Mouse (Mus musculus): Measurements from ENCODE around the gene Ttc9c. TPM values are rescaled to one million over a fixed set of nuclear protein-coding genes. Genes with fewer than 3 reads are reported as not detected.

Gene Ttc9c
- polyA plus RNA-seq, 1 experiment from 2014 or later: 71.7 TPM

DNA sequence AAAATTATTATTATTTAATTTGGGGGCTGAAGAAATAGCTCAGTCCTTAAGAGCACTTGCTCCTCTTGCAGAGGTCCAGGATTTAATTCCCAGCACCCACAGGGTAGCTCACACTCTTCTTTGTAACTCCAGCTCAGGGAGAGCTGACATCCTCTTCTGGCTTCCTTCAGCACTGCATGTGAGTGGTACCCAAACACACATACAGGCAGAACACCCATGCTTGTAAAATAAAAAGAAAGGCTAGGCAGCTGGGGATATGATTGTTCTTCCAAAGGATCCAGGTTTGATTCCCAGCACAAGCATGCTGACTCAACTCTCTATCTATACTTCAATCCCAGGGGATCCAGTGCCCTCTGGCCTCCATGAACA is 20.2 kb downstream of the Ttc9c start:
- peaks cover 15% of the 10 kb centered on the region for H3K4me1 ChIP-seq
- no peaks in the 10 kb centered on the region for H3K27me3 ChIP-seq
- H3K9ac ChIP-seq: no peak overlapping the region
- H3K4me2 ChIP-seq (replicated peaks): peak overlapping the region; percentile 90; the same call in 1 of the 2 replicates
- no peak overlapping the region for H3K27ac ChIP-seq
- no peak overlapping the region; the same call in 1 of the 2 replicates for H3K4me3 ChIP-seq
- peaks cover 22% of the 10 kb centered on the region for H3K36me3 ChIP-seq
- no peak for ATAC-seq (ENCODE audit: insufficient number of reproducible peaks, insufficient read depth, low FRiP score, low TSS enrichment)
- H3K9me3 ChIP-seq: no peaks in the 10 kb centered on the region

DNA sequence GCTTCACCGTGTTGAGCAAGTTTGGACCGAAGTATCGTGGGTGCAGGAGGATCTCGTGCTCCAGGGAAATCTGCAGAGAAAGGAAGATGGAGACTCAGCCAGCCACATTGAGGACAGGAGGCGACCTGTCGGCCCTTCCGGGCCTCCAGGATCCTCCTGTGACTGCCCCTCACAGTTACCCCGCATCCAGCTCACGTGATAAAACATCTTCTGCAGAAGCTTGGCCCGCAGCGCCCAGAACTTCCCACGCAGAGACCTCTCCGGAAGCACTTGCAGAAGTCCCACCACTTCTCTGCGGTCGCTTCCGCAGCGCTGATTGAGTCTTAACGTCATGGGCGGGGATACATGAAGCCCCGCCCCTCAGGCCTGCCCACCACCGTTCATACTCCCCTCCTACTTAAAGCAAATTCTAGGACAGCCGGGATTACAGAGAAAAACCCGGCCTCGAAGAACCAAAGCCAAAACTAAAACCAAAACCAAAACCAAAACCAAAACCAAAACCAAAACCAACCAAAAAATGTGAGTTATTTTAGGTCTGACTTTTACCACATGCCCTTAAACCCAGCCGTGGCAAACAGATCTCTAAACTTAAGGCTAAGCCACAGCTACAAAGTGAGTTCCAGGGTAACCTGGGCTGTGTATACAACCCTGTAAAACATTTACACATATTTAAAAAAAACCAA is 20.7 kb downstream of the Ttc9c start, which contains the start of gene Polr2g:
Gene Polr2g, minus strand, starts transcription at position 314 of the 683 bp plus-strand sequence.
- peak within 1 kb of the TSS; percentile 85 for H3K9ac ChIP-seq
- 2% methylated on average over 25 of the region's 25 CpGs for WGBS
- H3K9me3 ChIP-seq: 0 out of 2 replicates have a peak, but pooled peaks cover under 1% of the 10 kb centered on the region
- peak; percentile 53 for ATAC-seq (ENCODE audit: insufficient number of reproducible peaks, insufficient read depth, low FRiP score, low TSS enrichment)
- H3K4me2 ChIP-seq (replicated peaks): peak within 1 kb of the TSS; percentile 90
- H3K36me3 ChIP-seq: peaks cover 24% of the 10 kb centered on the region
- peaks cover 15% of the 10 kb centered on the region for H3K4me1 ChIP-seq
- H3K4me3 ChIP-seq: peak within 1 kb of the TSS; percentile 90
- H3K27ac ChIP-seq: peak within 1 kb of the TSS; percentile 73
- no peaks in the 10 kb centered on the region for H3K27me3 ChIP-seq

DNA sequence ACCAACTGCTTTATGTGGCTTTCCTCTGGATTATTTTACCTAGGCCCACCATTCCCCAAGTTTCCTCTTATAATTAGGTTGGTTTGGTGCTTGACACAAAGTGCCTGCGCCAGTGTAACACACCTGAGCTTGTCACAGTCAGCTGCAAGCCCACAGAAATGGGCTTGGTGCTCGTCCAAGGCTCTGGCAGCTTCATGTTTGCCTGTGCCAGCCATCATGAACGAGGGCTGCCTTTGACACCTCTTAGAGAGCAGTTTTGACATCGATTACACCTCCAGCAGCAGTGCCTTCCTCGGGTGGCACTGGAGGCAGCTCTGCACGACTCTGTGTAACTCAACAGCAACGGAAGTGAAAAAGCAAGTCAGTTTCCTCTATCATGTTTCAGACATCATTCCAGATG is 29.0 kb downstream of the Ttc9c start:
- Histone ChIP-seq H3K9ac (no peak overlapping the region), H3K27ac (no peak overlapping the region), H3K27me3 (no peaks in the 10 kb centered on the region), H3K4me3 (no peak overlapping the region), H3K4me2 (replicated peaks) (no peak overlapping the region), H3K36me3 (peaks cover 31% of the 10 kb centered on the region), H3K4me1 (peaks cover 5% of the 10 kb centered on the region; the same call in 1 of the 2 replicates), H3K9me3 (peaks cover 5% of the 10 kb centered on the region; the same call in 1 of the 2 replicates)
- 81% methylated on average over 7 of the region's 7 CpGs for WGBS
- no peak for ATAC-seq (ENCODE audit: insufficient number of reproducible peaks, insufficient read depth, low FRiP score, low TSS enrichment)

DNA sequence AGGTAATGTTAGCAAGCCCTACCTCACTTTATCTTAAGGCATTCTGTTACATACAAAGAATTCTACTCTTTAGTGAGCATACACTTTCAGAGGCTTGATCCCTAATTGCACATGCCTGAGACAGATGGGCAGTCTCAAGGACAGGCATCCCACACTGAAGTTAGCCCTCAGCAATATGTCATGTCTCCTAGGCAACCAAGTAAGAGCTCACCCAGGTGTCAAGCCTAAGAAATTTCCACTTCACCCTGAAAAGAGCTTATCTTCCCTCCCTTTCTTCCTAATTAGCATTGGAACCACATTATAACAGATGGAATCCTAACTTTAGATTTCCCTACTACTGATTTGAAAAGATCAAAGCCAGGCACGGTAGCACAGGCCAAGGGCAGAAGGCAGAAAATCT is 30.0 kb downstream of the Ttc9c start:
- no peak overlapping the region for H3K27ac ChIP-seq
- H3K4me1 ChIP-seq: peaks cover 6% of the 10 kb centered on the region; the same call in 1 of the 2 replicates
- peaks cover 23% of the 10 kb centered on the region for H3K36me3 ChIP-seq
- H3K27me3 ChIP-seq: no peaks in the 10 kb centered on the region
- H3K4me3 ChIP-seq: no peak overlapping the region
- peaks cover 5% of the 10 kb centered on the region; the same call in 1 of the 2 replicates for H3K9me3 ChIP-seq
- ATAC-seq (ENCODE audit: insufficient number of reproducible peaks, insufficient read depth, low FRiP score, low TSS enrichment): no peak
- H3K4me2 ChIP-seq (replicated peaks): no peak overlapping the region
- 49% methylated on average over 1 of the region's 1 CpGs for WGBS
- H3K9ac ChIP-seq: no peak overlapping the region

DNA sequence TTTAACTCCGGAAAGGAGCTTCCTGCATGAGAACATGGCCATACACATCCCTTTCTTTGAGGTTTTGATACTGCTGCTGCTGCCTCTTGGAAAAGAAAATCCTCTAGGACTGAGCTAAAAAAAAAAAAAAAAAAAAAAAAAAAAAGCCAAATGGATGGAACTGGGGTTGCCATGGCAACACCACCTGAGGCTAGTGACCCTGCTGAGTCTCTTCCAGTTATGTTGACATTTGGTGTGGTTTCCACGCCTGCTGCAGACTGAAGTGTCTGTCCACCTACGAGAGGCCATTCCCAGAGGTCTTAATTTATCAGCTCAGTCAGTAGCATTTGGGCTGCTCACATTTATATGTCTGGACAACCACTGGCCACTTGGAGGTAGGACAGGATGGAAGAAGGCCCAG is 30.6 kb downstream of the Ttc9c start:
- no peak overlapping the region for H3K4me3 ChIP-seq
- whole genome bisulfite sequencing: 26% methylated on average over 3 of the region's 3 CpGs
- H3K4me2 ChIP-seq (replicated peaks): no peak overlapping the region
- peaks cover 5% of the 10 kb centered on the region; the same call in 1 of the 2 replicates for H3K9me3 ChIP-seq
- H3K36me3 ChIP-seq: peaks cover 18% of the 10 kb centered on the region
- H3K9ac ChIP-seq: no peak overlapping the region
- H3K4me1 ChIP-seq: peaks cover 6% of the 10 kb centered on the region; the same call in 1 of the 2 replicates
- no peak for ATAC-seq (ENCODE audit: insufficient number of reproducible peaks, insufficient read depth, low FRiP score, low TSS enrichment)
- no peaks in the 10 kb centered on the region for H3K27me3 ChIP-seq
- no peak overlapping the region for H3K27ac ChIP-seq

DNA sequence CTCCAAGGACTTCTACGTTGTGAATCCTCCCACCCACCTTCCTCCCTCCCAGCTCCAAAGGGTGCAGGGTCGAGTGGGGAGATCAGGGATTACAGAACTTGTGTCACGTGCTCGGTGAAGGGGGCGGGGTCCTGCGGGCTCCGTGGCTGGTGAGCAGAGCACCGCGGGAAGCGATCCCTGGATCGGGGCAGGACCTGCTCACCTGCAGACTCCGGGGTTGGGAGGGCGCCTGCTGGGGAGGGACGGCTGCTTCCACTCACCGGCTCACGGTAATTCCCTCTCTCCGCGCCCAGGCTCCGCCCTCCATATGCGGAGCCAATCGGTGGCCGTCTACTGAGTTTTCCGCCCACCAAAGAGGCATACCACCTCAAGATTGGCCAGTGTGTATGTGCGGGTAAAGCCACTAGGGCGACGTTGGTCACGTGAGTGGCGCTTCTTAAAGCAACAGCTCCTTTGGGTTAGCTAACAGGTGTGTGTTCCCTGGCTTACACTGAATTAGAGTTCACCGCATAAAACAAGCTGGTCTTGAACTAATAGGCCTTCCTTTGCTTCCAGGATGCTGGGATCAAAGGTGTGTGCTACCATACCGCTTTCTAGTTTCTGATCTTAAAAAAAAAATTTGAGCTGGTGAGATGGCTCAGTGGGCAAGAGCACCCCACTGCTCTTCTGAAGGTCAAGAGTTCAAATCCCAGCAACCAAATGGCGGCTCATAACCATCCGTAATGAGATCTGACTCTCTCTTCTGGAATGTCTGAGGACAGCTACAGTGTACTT is 32.9 kb downstream of the Ttc9c start, which contains the start of gene Taf6l:
Gene Taf6l, minus strand, starts transcription at position 410 of the 774 bp plus-strand sequence.
- peak within 1 kb of the TSS; percentile 69 for H3K4me3 ChIP-seq
- peak; percentile 98 for ATAC-seq (ENCODE audit: insufficient number of reproducible peaks, insufficient read depth, low FRiP score, low TSS enrichment)
- under 1% methylated on average over 32 of the region's 32 CpGs for WGBS

DNA sequence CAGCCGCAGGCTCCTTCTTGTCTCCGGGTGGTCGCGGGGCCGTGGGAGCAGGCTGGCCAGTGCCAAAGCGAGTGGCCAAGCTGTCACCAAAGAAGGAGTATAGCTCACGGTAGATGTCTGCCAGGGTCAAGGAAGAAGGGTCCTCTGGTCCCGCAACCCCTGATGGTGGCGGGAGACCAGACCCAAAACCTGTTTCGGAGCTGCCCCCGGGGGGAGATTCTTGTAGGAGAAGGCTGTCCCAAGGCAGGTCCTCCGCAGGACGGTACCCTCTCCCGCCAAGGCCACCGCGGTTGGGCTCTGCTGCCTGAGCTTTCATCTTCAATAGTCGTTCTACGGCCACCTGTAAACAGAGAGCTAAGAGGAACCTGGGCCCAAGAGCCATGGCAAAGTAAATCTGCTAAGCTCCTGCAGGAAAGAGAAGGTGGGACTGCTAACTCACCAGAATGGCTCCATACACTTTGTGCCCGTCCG is 44.1 kb downstream of the Ttc9c start:
- peak overlapping the region; percentile 96 for H3K9ac ChIP-seq
- peak overlapping the region; percentile 78 for H3K4me3 ChIP-seq
- no peaks in the 10 kb centered on the region for H3K27me3 ChIP-seq
- peak overlapping the region; percentile 95 for H3K4me2 ChIP-seq (replicated peaks)
- peaks cover 33% of the 10 kb centered on the region for H3K36me3 ChIP-seq
- ATAC-seq (ENCODE audit: insufficient number of reproducible peaks, insufficient read depth, low FRiP score, low TSS enrichment): peak; percentile 10; the same call in 1 of the 2 replicates
- WGBS: 5% methylated on average over 20 of the region's 20 CpGs
- H3K9me3 ChIP-seq: no peaks in the 10 kb centered on the region
- H3K4me1 ChIP-seq: peaks cover 31% of the 10 kb centered on the region
- peak overlapping the region; percentile 99 for H3K27ac ChIP-seq

More for the DNA sequence above, 32.9 kb downstream of the Ttc9c start, which contains the start of gene Taf6l:
- Histone ChIP-seq H3K9me3 (no peaks in the 10 kb centered on the region), H3K4me2 (replicated peaks) (peak within 1 kb of the TSS; percentile 64), H3K27me3 (no peaks in the 10 kb centered on the region), H3K4me1 (peaks cover 6% of the 10 kb centered on the region; the same call in 1 of the 2 replicates), H3K27ac (peak within 1 kb of the TSS; percentile 88), H3K36me3 (peaks cover 24% of the 10 kb centered on the region), H3K9ac (peak within 1 kb of the TSS; percentile 63)

DNA sequence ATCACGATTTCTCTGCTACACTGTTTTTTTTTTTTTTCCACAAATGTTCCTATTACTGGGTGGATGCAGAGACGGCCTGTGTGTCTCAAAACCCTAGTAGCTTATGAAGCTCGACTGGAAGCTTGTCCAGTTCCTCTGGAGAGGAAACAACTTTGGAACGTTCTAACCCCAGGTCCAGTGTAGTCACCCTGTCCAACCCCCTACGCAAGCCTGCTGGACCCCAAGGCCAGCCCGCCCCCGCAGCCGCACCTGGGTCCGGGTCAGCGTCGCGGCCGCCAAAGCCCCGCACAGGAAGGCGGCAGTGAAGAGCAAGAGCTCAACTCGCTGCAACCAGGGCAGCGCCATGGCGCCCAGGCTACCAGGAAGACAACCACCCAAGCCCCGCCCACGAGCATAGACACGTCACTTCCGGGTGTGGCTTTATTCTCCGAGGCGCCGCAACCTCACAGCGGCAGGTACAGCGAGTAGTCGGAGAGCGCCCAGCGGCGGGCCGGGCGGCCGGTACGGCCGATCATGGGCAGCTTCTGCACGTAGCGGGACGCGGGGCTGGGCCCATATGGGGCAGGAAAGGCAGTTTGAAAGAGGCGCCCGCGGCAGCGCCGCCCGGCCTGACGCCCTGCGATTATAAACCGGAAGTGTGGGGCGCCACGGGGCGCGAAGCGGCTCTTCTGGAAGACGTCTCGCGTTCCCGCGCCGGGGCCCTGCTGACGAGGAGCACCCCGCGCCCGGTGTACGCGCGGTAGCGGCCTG is 44.9 kb downstream of the Ttc9c start, which contains the start of gene Tmem179b:
Gene Tmem179b, minus strand, starts transcription at position 382 of the 750 bp plus-strand sequence.
- Histone ChIP-seq H3K36me3 (peaks cover 34% of the 10 kb centered on the region), H3K9ac (peak within 1 kb of the TSS; percentile 96), H3K4me1 (peaks cover 31% of the 10 kb centered on the region), H3K4me3 (peak within 1 kb of the TSS; percentile 78), H3K27me3 (no peaks in the 10 kb centered on the region), H3K9me3 (no peaks in the 10 kb centered on the region), H3K4me2 (replicated peaks) (peak within 1 kb of the TSS; percentile 95), H3K27ac (peak within 1 kb of the TSS; percentile 99)
- whole genome bisulfite sequencing: under 1% methylated on average over 67 of the region's 68 CpGs
- ATAC-seq (ENCODE audit: insufficient number of reproducible peaks, insufficient read depth, low FRiP score, low TSS enrichment): peak; percentile 81

DNA sequence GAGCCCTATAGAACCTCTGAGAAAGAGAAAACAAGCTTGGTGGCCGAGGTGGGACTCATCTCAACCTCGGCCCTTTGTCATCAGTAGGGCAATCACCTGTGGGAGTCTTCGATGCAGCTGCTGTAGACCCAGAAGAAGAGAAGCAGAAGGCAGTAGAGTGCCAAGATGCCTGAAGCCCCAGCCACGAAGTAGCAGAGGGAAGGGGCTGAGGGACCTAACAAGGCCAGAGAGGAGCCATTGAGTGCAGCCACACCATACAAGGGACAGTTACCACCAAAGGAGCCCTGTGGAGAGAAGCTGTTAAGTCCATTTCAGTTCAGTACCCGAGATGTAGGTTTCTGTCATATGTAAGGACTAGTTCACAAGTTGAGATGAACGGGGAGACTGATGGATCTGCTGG is 45.7 kb downstream of the Ttc9c start:
- WGBS: 60% methylated on average over 6 of the region's 6 CpGs
- Histone ChIP-seq H3K4me3 (peak overlapping the region; percentile 78), H3K9me3 (no peaks in the 10 kb centered on the region), H3K9ac (peak overlapping the region; percentile 96), H3K27me3 (no peaks in the 10 kb centered on the region), H3K27ac (peak overlapping the region; percentile 99), H3K4me1 (peaks cover 31% of the 10 kb centered on the region), H3K4me2 (replicated peaks) (peak overlapping the region; percentile 95), H3K36me3 (peaks cover 40% of the 10 kb centered on the region)
- no peak for ATAC-seq (ENCODE audit: insufficient number of reproducible peaks, insufficient read depth, low FRiP score, low TSS enrichment)

DNA sequence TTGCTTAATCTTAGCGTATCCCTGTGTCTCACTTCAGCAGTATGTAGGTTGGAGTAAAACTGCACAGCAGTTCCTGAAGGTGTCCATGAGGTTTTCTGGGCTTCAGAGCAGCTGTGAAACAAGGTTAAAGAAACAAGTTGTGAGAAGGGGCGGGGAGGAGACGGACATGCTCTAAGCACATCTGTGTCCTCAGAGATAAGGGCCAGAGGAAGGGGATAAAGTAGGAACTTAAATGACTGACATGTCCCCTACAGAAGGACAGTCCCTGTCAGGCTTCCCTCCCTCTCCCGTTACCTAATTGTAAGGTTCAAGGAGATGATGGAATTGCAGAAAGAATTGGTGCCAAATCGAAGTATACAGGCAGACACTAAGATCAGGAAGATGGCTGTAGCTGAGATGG is 46.1 kb downstream of the Ttc9c start:
- H3K4me2 ChIP-seq (replicated peaks): peak overlapping the region; percentile 95
- H3K27me3 ChIP-seq: no peaks in the 10 kb centered on the region
- H3K4me1 ChIP-seq: peaks cover 31% of the 10 kb centered on the region
- ATAC-seq (ENCODE audit: insufficient number of reproducible peaks, insufficient read depth, low FRiP score, low TSS enrichment): no peak
- peaks cover 40% of the 10 kb centered on the region for H3K36me3 ChIP-seq
- H3K9ac ChIP-seq: no peak overlapping the region
- no peaks in the 10 kb centered on the region for H3K9me3 ChIP-seq
- peak overlapping the region; percentile 78 for H3K4me3 ChIP-seq
- H3K27ac ChIP-seq: peak overlapping the region; percentile 99
- WGBS: 80% methylated on average over 5 of the region's 5 CpGs
